Mouse (Mus musculus) gastrocnemius, postnatal 36 days (tissue): ENCODE results near the gene Fgfr2. TPM values are rescaled to one million over a fixed set of nuclear protein-coding genes. Genes with fewer than 3 reads are reported as not detected.

Experiments
- DNase-seq, 2 experiments: peaks; one replicate each; pipeline ENCODE4 v3.0.0; 2022
- intact Hi-C: fragments of 180-260 bp; cut with DNase I; formaldehyde crosslinking; loops from one replicate; pipeline ENCODE4 v1.15.1; 2025
- total RNA-seq, 2 experiments: library from RNA; stranded (reverse); gene quantifications; 2 replicates each; pipeline ENCODE4 v1.2.3; 2021

Fgfr2 gene
- total RNA-seq, 2 experiments from 2014 or later = 0.28 to 0.49 TPM

DNA sequence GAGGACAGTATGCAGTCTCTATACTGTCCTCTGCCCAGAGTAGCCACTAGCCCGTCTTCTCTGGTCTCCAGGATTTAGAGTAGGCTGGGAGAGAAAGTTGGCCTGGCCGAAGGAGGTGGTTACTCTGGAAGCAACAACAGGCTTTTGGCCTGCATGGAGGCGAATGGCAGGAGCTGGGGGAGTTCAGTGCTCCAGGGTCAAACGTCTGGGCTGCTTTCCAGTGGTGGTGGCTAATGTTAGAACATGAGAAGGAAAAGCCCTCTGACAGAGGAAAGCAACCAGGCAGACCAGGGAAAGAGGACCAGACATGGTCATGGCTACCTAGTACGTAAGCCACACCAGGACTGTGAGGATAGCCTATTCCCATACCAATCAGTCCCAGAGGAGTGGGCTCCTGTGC, 347.8 kb downstream of the Fgfr2 start:
- DNase-seq = peak; percentile 58 to 76
- intact Hi-C loops = no loop called here

DNA sequence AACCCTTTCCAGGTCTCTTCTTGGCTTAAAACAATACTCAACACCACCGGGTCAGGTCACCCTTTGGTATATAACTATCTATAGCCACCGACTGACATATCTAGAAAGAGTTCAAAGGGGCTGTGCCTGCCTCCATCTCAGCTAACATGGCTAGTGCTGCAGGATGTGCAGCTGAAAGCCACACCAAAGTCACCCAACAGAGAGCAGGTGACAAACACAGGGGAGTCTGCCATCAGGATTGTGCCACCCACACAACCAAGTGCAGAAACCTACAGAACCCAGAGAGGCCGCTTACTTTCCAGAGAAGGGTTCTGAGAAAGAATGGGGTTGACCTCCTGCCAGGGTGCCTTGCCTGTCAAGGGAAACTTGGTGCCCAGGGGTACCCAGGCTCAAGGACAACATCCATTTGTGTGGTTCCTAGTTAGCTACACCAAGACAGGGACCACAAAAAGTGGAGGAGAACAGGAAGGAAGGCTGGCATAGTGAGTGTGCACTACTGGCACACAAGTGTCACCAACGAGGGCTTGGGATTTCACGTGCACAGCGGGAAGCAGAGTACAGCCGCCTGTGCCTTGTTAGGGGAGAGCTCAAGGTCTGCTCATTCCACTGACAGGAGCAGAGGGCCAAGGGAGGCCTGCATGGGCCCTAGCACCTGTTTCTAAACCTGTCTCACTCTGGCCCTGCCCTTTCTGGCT, 350.0 kb downstream of the Fgfr2 start:
- DNase-seq = no peak
- intact Hi-C loops = loop anchor here (5.0 kb wide), 1 partner anchor 34 kb away; no protein-coding TSS in a partner anchor

DNA sequence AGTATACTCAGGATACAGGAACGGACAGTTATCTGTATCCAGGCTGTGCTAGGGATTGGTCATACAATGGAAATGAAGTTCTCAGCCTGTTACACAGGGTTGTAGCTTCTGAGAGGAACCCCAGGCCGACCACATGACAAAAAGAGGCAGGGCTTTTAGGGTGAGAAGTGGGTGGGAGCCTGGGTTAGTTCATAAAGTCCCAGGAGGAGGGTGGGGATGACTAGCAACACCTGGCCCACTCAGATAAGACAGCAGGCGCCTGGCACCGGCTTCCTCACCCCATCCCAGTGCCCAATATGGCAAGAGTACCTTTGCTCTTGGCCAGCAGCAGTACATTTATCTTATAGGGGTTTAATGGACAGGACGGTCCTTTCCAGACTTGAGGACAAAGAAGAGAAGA, 350.7 kb downstream of the Fgfr2 start:
- intact Hi-C loops = loop anchor here (5.0 kb wide), 1 partner anchor 35 kb away; no protein-coding TSS in a partner anchor
- DNase-seq = no peak

DNA sequence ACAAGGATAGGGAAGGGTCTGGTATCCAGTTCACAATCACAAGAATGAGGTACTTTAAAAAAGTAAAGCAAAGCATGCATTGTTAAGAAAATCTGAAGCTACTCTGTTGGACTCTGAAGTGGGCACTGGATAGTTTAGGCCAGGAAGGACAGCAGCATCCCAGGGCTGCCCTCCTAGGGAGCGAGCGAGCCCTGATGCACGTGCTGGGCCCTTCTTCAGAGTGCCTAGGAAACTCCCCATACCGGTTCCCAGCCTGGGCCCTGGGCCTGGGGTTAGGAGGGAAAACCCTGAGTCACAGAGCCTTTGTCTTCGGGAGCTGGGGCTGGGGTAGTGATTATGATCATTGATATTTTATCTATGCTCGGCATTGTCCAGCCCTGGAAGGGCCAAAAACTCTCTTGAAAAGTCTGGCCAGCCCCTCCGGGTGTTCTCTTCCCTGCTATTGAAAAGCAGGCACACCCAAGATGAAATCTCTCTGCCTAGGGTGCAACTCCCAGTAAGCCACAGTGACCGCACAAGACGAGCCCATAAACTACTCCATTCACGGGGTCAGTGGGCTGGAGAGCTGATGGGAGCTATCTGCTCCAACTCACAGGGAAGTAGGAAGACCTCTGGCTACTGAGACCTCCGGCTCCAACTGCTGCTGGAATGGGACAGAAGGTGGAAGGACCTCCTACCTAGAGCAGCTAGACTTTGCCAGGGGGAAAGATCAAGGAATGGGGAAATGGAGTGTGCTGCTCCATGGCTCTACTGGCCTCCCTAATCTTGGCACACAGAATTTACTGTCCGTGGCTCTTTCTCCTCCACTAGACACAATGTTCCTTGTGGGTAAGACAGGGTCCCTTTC, 354.4 kb downstream of the Fgfr2 start:
- intact Hi-C loops = no loop called here
- DNase-seq = no peak

DNA sequence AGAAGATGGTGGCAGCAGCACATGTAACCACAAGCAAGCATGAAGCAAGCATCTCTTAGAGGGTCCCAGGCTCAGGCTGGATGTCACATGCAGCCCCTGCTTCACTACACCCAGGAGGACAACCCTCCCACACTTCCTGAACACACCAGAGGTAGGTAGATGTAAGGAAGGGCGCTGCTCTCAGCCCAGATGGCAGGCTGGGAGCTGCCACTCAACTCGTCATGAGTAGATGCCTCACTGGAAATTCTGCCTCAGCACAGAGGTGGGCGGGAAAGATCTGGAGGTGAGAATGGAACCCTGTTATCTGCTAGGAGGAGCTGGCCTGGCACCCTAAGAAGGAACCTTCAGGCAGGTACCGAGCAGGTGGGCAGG, 355.2 kb downstream of the Fgfr2 start:
- intact Hi-C loops = no loop called here

DNA sequence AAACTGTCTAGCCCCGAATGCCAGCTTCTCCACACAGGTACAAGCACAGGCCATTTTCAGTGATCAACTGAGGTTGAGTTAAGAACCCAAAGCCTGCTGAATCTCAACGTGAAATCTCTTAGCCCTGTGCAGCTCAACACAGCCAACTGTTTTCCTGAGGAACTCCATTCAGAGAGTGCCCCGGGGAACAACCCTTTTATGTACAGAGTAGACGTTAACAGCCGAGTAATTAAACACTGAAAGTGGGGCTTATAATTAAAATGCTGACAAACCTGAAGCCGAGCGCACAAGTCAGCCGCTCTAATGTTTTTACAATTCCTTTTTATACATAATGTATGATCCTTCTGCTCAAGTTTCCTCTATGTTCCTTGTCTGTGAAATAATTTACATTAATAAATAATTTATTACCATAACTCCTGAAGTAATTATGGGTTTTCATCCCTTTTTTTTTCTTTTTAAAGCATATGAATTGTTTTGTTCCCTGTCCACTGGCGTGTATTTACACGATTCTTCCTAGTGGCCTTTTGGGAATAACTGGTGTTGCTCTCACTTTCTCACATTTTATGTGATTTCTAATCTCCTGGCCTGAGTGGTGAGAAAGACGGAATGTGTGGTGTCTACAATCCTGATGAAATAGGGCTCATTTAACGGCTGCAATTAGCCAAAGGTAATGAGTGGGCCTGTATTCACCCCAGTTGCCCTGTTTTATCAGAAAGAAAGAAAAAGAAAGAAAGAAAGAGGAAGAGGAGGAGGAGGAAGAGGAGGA, 355.7 kb downstream of the Fgfr2 start:
- DNase-seq = no peak
- intact Hi-C loops = no loop called here

More for the DNA sequence above, 355.2 kb downstream of the Fgfr2 start:
- no peak for DNase-seq

DNA sequence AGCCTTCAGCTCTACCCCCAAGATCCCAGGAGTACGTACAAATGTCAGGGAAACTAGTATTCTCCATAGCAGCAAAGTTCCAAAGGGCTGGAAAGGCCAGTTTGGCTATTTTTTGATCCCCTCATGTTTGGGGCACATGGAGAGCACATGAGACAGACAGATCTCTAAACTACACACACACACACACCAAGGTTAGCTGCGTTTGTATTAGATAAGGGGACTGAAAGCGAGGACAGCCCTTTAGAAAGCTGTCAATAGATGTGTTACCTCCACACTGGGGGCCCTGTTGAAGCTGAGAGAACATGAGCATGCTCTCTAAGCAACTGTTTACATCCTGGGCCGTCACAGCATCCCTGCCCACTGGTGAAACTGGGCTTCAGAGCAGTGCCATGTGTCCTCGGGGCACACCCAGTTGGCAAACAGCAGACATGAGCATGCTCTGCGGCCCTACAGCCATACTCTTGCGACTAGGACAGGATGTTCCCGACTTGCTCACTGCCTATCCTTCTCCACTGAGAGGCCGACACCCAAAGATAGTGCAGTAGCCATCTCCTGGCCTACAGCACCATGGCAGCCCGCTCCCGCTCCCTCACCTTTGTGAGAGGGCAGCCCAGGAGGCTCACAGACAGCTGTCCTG, 356.8 kb downstream of the Fgfr2 start:
- intact Hi-C loops = no loop called here
- DNase-seq = peak in 1 of 2 experiments; percentile 37

DNA sequence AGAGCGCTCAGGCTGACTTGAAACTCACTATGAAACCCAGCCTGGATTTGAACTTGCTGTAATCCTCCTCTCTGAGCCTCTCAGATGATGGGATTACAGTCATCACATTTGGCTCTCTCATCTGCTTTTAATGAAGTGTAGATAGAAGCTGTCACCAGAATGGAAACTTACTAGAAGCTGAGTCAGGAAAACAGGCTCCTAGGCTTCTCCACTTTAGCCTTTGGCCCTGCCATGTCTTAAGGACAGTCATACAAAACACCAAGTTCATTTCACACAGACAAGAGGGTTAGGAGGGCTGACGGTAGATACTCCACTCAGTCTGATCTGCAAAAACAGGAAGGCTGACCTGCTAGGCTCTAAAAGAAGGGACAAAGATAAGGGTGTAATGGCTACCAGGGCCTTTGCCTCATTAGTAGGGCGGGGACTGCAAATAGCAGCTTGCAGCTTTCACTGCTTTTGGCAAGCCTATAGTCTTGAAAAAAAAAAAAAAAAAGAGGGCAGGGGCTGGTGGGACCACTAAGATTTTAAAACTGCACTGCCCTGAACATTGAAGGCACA, 357.4 kb downstream of the Fgfr2 start:
- intact Hi-C loops = no loop called here

DNA sequence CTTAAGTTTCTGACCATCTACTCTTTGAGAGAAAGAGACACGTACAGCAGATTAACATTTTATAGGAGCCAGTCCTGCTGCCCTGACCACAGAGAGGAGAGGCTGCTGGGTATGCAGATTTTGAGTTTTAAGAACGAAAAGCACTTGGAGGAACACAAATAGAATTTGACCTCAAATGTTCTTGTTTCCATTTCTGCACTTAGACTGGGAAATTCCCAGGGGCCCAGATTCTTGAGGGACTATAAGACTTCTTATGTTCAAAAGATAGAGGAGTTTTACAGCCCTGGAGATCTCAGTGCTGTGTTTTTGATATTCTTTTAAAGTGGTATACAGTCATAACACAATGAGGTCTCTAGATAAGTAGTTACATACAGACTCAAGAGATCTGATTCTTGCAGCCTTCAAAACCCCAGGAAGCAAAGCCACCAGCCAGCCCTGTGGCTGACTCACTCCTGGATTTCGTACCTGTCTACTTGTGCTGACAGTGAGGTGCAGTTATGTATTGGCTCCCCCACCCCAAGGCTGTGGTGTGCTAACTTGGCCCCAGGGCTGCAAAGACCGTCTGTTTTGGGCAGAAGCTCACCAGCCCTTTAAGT, 358.2 kb downstream of the Fgfr2 start:
- intact Hi-C loops = no loop called here

More for the DNA sequence above, 357.4 kb downstream of the Fgfr2 start:
- DNase-seq = no peak

DNA sequence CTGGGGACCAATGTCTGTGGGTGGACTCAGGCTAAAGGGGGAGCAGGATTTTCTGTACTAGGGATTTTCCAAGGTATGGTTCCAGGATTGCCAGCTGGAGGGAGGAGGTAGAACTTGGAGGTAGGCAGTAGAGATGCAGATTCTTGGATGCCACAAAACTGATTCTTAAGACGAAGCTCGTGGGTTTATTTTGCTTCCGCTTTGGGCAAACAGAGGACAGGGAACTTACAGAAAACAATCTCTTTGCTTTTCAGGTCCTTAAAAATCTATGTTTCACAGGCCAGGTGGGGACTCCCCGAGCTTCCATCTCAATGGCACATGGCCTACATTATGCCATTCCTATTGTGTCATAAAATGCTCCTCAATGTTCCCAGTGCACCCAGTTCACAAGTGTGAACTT, 358.8 kb downstream of the Fgfr2 start:
- intact Hi-C loops = no loop called here
- DNase-seq = no peak

More for the DNA sequence above, 358.2 kb downstream of the Fgfr2 start:
- no peak for DNase-seq

DNA sequence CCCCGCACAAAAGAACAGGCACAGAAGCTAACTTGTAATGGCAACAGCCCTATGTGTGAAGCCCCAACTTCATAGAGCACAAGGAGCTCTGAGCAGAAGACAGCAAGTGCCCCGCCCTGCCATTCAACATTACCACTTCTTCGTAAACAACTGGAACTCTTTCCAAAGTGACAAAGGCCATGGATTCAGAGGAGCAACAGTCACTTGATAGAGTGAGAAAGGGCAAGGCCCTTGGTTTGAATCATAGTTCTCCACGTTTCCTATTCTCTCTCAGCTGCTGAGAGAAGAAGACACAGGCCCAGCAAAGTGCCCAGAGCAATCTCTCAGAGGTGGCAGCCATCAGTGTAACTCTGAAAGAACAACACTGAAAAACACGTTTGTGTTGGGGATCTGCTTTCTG, 359.2 kb downstream of the Fgfr2 start:
- DNase-seq = no peak
- intact Hi-C loops = no loop called here

DNA sequence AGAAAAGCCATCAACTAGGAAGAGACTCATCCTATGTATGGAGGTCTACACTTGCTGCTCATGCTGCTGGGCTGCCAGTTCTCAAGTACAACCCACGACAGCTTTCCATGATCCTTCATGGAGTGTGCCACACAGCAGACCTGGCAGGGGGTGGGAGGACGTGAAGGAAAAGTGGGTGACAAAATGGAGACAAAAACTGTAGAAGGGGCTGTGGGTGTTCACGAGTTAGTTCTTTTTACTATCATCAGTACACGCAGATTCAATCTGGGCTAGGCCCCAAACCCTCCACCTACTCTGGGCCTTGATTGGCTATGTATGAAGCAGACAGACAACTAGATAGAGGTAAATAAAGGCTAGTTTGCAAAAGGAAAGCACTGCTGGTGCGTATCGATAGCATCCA, 359.8 kb downstream of the Fgfr2 start:
- DNase-seq = no peak
- intact Hi-C loops = no loop called here

DNA sequence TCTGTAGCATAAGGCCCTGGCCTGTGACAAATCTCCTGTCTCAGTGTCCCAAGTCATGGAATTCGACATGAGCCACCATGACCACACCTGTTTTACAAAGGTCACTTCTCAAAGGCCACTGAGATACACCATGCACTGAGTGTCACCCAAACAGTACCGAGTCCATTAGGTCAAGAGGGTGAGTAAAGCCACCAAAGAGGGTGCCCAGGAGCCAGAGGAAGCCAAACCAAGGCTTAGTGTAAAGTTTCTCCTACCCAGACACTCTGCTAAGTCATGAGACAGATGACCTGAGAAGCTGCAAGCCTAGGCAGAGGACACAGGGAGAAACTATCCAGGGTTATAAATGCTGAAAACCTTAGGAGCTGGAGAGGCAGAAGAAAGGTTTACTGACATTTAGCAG, 361.7 kb downstream of the Fgfr2 start:
- DNase-seq = no peak
- intact Hi-C loops = no loop called here

DNA sequence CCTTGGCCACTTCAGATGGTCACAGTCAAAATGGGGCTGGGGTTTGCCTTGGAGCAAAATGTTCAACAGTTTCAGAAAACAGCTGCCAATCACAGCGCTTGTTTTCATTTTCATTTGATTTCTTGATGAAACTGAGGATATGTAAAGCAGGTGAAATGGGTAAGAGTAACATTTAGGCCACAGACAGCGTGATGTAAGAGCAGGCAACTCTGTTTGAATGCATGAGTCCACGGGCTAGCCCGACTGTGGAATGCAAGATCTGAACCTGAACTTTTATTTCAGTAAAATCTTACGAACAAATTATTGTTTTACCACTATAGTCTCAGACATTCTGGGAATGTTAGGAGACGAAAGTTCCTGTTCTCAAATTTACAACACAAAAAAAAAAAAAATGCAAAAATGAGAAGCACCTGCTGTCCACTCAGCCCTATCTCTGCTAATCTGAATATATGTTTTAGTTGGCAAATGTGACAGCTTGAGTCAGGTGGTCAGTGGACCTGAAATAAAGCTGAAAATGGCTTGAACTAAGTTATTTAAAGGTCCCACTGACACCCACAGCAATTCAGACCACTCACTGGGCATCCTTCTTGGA, 362.5 kb downstream of the Fgfr2 start:
- no peak for DNase-seq
- intact Hi-C loops = no loop called here

DNA sequence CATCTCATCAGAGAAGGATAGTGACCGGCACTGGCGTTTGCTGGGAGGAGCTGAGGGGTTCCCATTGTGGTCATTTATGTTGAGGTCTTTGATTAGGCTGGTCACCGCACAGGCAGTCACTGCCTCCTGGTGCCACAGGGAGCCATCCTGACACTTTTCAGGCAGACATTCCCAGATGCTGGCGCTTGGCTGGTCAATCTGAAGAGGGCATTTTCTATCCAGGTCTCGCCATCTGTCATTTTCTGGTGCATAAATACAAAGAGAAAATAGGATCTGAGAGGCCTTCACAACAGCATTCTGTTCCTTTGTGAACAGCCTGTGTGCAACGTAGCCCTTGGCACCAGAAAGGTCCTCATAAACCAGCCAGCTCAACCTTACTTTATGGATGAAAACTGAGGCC, 363.2 kb downstream of the Fgfr2 start:
- no peak for DNase-seq
- intact Hi-C loops = loop anchor here (5.0 kb wide), 1 partner anchor 98 kb away; no protein-coding TSS in a partner anchor

DNA sequence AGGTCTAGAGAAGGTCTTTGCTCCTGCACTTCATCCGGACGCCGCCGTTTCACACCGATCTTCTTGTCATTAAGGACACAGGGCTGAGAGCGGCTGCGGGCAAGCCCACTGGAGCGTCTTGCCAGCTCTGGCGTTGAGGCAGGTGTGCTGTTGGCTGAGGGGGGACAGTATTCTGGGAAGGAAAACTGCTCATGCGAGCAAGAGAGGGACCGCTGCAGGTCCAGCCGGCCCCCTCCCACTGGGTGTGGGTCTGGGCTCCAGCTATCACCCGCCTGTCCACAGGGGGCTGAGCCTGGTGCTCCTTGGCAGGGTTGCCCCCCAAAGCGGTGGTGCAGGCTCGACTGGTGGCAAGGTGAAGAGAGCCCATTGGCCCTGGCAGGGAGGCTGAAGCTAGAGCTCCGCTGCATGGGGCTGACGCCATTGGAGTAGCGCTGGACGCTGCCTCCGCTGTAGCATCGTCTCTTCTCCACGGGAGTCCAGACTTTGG, 363.7 kb downstream of the Fgfr2 start:
- intact Hi-C loops = loop anchor here (5.0 kb wide), 1 partner anchor 97 kb away; no protein-coding TSS in a partner anchor
- no peak for DNase-seq

DNA sequence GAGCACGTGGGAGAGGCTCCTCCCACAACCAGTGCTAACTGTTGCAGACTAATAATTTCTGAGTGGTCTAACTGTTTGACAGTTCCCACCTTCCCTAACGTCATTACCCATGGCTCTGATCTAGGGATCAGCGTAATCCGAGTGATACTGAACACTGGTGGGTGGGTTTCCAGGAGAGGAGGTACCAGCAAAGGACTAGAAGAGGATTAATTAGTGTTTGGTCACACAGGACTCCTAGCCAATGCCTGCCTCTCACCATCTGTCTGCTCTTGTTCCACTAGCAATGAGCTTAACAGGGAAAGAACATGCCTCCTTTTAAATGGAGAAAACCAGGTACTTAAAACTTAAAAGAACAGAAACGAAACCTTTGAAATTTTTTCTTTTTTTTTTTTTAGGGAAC, 364.3 kb downstream of the Fgfr2 start:
- intact Hi-C loops = loop anchor here (5.0 kb wide), 1 partner anchor 97 kb away; no protein-coding TSS in a partner anchor
- DNase-seq = no peak

DNA sequence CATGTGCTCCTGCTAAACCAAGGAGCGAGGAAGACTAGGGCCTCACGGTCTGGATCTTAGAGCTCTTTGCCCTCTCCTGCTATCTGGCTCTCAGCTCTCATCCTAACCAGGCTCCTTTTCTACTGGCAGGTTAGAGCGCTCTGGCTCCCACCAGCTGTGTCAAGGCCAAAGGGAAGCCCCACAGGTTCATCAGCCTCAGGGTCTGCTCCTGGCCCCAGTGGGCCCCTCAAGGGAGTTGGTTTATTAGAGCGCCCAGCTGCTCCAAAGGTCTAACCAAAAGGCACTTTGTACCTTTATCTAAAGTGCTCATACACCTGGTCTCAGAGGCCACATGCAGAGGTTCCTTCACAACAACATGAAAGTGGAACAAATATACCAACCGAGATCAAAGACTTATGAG, 366.8 kb downstream of the Fgfr2 start:
- intact Hi-C loops = loop anchor here (5.0 kb wide), 1 partner anchor 94 kb away; no protein-coding TSS in a partner anchor
- DNase-seq = no peak

DNA sequence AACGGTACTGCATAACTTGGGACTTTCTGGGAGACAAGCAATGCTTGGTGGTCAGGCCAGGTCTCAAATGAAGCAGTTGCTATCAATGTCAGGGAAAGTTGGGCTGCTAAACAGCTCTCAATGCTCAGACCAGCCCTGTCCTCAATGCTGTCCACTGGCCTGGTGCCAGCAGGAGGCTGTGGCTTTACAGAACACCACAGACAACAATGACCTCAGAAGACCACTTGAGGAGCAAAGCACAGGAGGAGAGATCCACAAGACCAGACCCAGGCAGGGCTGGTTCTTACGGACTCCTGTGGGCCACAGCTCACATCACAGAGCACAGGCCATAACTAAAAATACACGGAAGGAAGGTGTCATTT, 368.8 kb downstream of the Fgfr2 start:
- intact Hi-C loops = no loop called here
- peak in 1 of 2 experiments; percentile 47 for DNase-seq
